Mouse (Mus musculus): ENCODE data around the gene Klhdc9.
"Not testable (repeated sequence)": the region's sequence is repeated elsewhere in the genome, so short reads cannot be mapped to it uniquely, and the experiment has no call there.

The Klhdc9 gene

GRCm38 (mm10) chr1:171356814-171357213 is 3.8 kb downstream of the Klhdc9 start:
- DNase-seq (ENCODE audit: low spot score in 2 of 2), result no peak

GRCm38 (mm10) chr1:171355812-171356340 is 4.7 kb downstream of the Klhdc9 start:
- peak in 1 of 2 experiments; percentile 21 for DNase-seq (ENCODE audit: low spot score in 2 of 2)

GRCm38 (mm10) chr1:171349210-171349609 is 11.4 kb downstream of the Klhdc9 start:
- no peak for DNase-seq (ENCODE audit: low spot score in 2 of 2)

- DNase-seq (ENCODE audit: low spot score in 2 of 2), result no peak
These were observed 11.9 kb downstream of the Klhdc9 start for GRCm38 (mm10) chr1:171348665-171349064.

- no peak for DNase-seq (ENCODE audit: low spot score in 2 of 2)
These were observed 14.5 kb downstream of the Klhdc9 start for GRCm38 (mm10) chr1:171346095-171346450.

- peak; percentile 75 to 87 for DNase-seq (ENCODE audit: low spot score in 2 of 2)
These were observed 15.1 kb downstream of the Klhdc9 start, which contains the start of the genes Nit1 and Pfdn2 for GRCm38 (mm10) chr1:171345225-171346094. Nit1 (minus strand) TSS chr1:171345646. Pfdn2 (plus strand) TSS chr1:171345670.

GRCm38 (mm10) chr1:171344715-171345114 is 15.9 kb downstream of the Klhdc9 start:
- no peak for DNase-seq (ENCODE audit: low spot score in 2 of 2)

- DNase-seq (ENCODE audit: low spot score in 2 of 2), result no peak
These were observed 16.5 kb downstream of the Klhdc9 start for GRCm38 (mm10) chr1:171343922-171344677.

- DNase-seq (ENCODE audit: low spot score in 2 of 2), result no peak
These were observed 18.1 kb downstream of the Klhdc9 start for GRCm38 (mm10) chr1:171342262-171343207.

- DNase-seq (ENCODE audit: low spot score in 2 of 2), result no peak
These were observed 30.4 kb downstream of the Klhdc9 start for GRCm38 (mm10) chr1:171330216-171330560.

GRCm38 (mm10) chr1:171329433-171330215 is 31.0 kb downstream of the Klhdc9 start:
- DNase-seq (ENCODE audit: low spot score in 2 of 2), result no peak

- peak; percentile 74 to 82 for DNase-seq (ENCODE audit: low spot score in 2 of 2)
These were observed 31.7 kb downstream of the Klhdc9 start, which contains the start of gene Dedd for GRCm38 (mm10) chr1:171328839-171329432. Dedd (plus strand) TSS chr1:171329145.

- DNase-seq (ENCODE audit: low spot score in 2 of 2), result no peak
These were observed 32.4 kb downstream of the Klhdc9 start for GRCm38 (mm10) chr1:171328244-171328643.

- not testable (repeated sequence) for DNase-seq (ENCODE audit: low spot score in 2 of 2)
These were observed 34.0 kb downstream of the Klhdc9 start for GRCm38 (mm10) chr1:171326588-171326987.

- DNase-seq (ENCODE audit: low spot score in 2 of 2), result no peak
These were observed 35.0 kb downstream of the Klhdc9 start for GRCm38 (mm10) chr1:171325571-171325970.

- DNase-seq (ENCODE audit: low spot score in 2 of 2), result no peak
These were observed 38.6 kb downstream of the Klhdc9 start for GRCm38 (mm10) chr1:171322012-171322411.

GRCm38 (mm10) chr1:171321415-171321814 is 39.2 kb downstream of the Klhdc9 start:
- no peak for DNase-seq (ENCODE audit: low spot score in 2 of 2)

GRCm38 (mm10) chr1:171320151-171320550 is 40.4 kb downstream of the Klhdc9 start:
- no peak for DNase-seq (ENCODE audit: low spot score in 2 of 2)

GRCm38 (mm10) chr1:171319748-171320147 is 40.9 kb downstream of the Klhdc9 start:
- DNase-seq (ENCODE audit: low spot score in 2 of 2), result no peak

- no peak for DNase-seq (ENCODE audit: low spot score in 2 of 2)
These were observed 51.3 kb downstream of the Klhdc9 start for GRCm38 (mm10) chr1:171309321-171309720.
